Mouse (Mus musculus) intestine, postnatal 0 days (tissue): ENCODE measurements at regions not wholly inside any gene's neighbourhood (a gene's known extent, or its start where the extent isn't known, plus 50 kb on each side); places are given as distances from the start of the nearest gene placed in this dataset.
A peak's percentile ranks its signal among the peaks of the same experiment; 100 is the strongest.

ENCODE experiments used
- ATAC-seq: fragments of 200-750 bp; cut with Nextera tagmentation; 2 replicates; pipeline ENCODE4 v1.8.0; 2017; ENCODE audit warnings: mild to moderate bottlenecking, moderate TSS enrichment, moderate library complexity
- H3K27ac ChIP-seq: fragments of 300-500 bp; sonication (generic); 2 replicates; pipeline ENCODE4 v1.5.1; 2014; ENCODE audit warnings: mild to moderate bottlenecking, low read depth, low read length, moderate library complexity
- H3K27me3 ChIP-seq: fragments of 300-500 bp; sonication (generic); replicated peaks from 2 replicates; pipeline ENCODE4 v1.6.1; 2014; ENCODE audit warnings: low read length, mixed read lengths; ENCODE audit not compliant: control insufficient read depth, insufficient read depth
- H3K36me3 ChIP-seq: fragments of 300-500 bp; sonication (generic); 2 replicates; pipeline ENCODE4 v1.6.1; 2014; ENCODE audit warnings: mild to moderate bottlenecking, moderate library complexity; ENCODE audit not compliant: control insufficient read depth, insufficient read depth
- H3K4me1 ChIP-seq: fragments of 300-500 bp; sonication (generic); replicated peaks from 2 replicates; pipeline ENCODE4 v1.6.1; 2014; ENCODE audit warnings: antibody characterized with exemption, low read length, mixed read lengths; ENCODE audit not compliant: control insufficient read depth, insufficient read depth
- H3K4me2 ChIP-seq: fragments of 300-500 bp; sonication (generic); replicated peaks from 2 replicates; pipeline ENCODE4 v1.6.1; 2014; ENCODE audit warnings: low read depth, mild to moderate bottlenecking, moderate library complexity
- H3K4me3 ChIP-seq: fragments of 300-500 bp; sonication (generic); 2 replicates; pipeline ENCODE4 v1.5.1; 2014; ENCODE audit warnings: low read depth, low read length
- H3K9ac ChIP-seq: fragments of 300-500 bp; sonication (generic); 2 replicates; pipeline ENCODE4 v1.6.1; 2014; ENCODE audit warnings: mild to moderate bottlenecking, low read depth, low read length
- H3K9me3 ChIP-seq: fragments of 300-500 bp; sonication (generic); 2 replicates; pipeline ENCODE4 v1.6.1; 2016; ENCODE audit warnings: mixed run types; ENCODE audit not compliant: control insufficient read depth
- CTCF ChIP-seq: sonication (generic); IDR thresholded peaks from 2 replicates; pipeline ENCODE4 v1.5.1; 2016; ENCODE audit warnings: low read depth, mild to moderate bottlenecking, control low read depth, antibody characterized with exemption, moderate library complexity
- WGBS: fragments of 180-500 bp; shearing (Covaris S2); extraction: QIAGEN DNeasy Blood & Tissue Kit; methylation state at CpG from one replicate; pipeline ENCODE4 v1.1.7; 2014; 5-methylcytosine and 5-hydroxymethylcytosine counted together

DNA sequence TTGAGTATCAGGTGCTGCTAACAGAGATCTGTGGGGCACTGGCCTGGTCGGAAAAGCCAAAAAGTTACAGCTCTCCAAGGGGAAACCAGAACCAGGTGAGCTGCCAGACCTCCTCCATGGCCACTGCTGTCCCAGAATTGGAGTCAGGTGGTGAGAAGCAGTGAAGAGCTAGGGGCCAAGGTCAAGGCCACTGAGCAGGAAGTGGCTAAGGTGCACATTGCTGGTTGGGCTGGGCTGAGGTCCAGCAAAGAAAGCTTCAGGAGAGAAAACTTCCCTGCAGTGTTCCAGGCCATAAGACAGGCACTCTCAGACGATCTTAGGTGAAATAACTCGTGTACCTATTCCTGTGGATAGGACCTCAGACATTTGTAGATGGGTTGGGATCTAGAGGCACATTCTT, 171.4 kb downstream of the Olfr1505 start:
- Histone ChIP-seq H3K36me3 (no peaks in the 10 kb centered on the region), H3K4me3 (no peak overlapping the region), H3K9me3 (no peaks in the 10 kb centered on the region), H3K27me3 (no peaks in the 10 kb centered on the region), H3K27ac (no peak overlapping the region), H3K9ac (no peak overlapping the region), H3K4me2 (no peak overlapping the region), H3K4me1 (no peaks in the 10 kb centered on the region)
- 73% methylated on average over 3 of the region's 3 CpGs for WGBS
- no peak for ATAC-seq
- TF ChIP-seq CTCF = no peak

DNA sequence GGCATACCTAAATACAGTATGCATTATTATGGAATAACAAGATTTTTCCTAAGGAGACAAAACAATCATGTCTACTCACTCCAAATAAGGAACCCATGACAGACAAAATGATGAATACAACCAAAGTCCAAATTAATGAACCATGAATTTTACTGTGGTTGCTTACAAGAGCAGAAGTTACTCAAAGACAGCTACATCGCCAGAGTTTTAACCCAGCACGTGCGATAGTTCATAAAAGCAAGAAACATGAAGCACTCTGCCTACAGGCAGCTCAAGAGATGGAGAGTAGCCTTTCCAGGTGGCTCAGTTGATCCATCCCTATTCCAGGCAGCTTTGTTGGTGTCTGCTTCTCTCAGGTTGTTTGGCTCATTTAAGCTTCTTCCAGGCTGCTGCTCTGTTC, 176.8 kb downstream of the Olfr1505 start:
- no peak for TF ChIP-seq CTCF
- 93% methylated on average over 3 of the region's 3 CpGs for WGBS
- Histone ChIP-seq H3K36me3 (no peaks in the 10 kb centered on the region), H3K4me3 (no peak overlapping the region), H3K27me3 (no peaks in the 10 kb centered on the region), H3K9ac (no peak overlapping the region), H3K4me1 (no peaks in the 10 kb centered on the region), H3K4me2 (no peak overlapping the region), H3K9me3 (no peaks in the 10 kb centered on the region), H3K27ac (no peak overlapping the region)
- ATAC-seq = no peak

DNA sequence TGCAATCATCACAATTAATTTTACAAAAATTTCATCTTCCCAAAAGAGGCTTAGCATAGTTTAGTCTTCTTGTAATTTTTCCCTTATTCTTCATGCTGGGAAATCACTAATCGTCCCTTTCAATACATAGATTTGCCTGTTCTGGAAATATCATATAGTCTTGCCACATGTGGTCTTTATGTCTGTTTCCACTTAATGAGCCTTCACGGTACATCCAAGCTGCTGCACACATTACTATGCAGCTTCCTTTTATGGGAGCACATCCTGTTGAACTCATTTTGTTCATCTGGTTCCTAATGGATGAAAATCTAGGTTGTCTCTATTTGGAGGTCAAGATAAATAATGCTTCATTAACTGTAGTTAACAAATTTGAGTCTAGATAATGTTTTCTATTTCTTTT, 180.9 kb downstream of the Olfr1505 start:
- no peak for ATAC-seq
- no peak for TF ChIP-seq CTCF
- no peak overlapping the region for H3K4me2 ChIP-seq
- H3K9me3 ChIP-seq = no peaks in the 10 kb centered on the region
- H3K9ac ChIP-seq = no peak overlapping the region
- no peaks in the 10 kb centered on the region for H3K27me3 ChIP-seq
- no peak overlapping the region for H3K27ac ChIP-seq
- WGBS = 68% methylated on average over 2 of the region's 2 CpGs
- H3K36me3 ChIP-seq = no peaks in the 10 kb centered on the region
- H3K4me1 ChIP-seq = no peaks in the 10 kb centered on the region
- H3K4me3 ChIP-seq = no peak overlapping the region

DNA sequence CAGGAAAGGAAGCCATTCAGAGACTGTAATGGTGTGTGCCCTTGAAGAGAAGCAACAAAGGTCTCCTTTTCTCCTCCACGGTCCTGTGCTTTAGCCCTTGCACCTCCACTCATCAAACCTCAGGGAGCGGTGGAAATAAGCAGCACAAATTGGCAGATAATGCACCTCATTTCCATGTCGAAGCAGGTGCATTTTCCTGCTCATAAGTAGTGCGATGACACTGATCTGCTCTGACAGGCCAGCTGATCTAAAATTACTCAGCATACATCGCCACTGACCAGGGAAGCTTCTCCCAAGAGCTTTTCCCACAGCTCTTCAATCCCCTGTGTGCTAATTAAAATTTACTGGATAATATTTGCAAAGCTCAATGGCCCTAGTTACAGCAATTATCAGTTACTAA, 182.9 kb downstream of the Olfr1505 start:
- Histone ChIP-seq H3K4me3 (no peak overlapping the region), H3K27me3 (no peaks in the 10 kb centered on the region), H3K4me2 (no peak overlapping the region), H3K27ac (no peak overlapping the region), H3K9me3 (no peaks in the 10 kb centered on the region), H3K9ac (no peak overlapping the region), H3K4me1 (no peaks in the 10 kb centered on the region), H3K36me3 (no peaks in the 10 kb centered on the region)
- ATAC-seq = no peak
- WGBS = 80% methylated on average over 5 of the region's 5 CpGs
- no peak for TF ChIP-seq CTCF

DNA sequence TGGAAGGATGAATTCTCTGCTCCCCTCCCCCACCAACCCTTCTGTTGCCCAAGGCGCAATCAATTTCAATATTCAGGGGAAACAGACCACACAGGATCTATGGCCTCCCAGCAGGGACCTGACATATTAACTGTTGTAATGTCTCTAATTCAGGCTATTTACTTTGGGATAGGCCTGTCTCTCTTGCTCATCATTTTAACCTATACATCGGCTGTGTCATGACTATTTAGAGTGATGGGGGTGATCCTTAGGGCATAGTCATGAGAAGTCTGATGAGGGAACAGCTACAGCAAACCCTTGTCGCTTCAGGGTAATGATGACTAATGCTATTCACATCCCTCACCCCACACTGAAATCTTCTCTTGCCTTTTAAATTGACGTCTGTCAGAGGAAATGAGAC, 195.8 kb downstream of the Olfr1505 start:
- WGBS = 69% methylated on average over 4 of the region's 4 CpGs
- H3K36me3 ChIP-seq = no peaks in the 10 kb centered on the region
- no peak for TF ChIP-seq CTCF
- H3K27me3 ChIP-seq = no peaks in the 10 kb centered on the region
- H3K9me3 ChIP-seq = no peaks in the 10 kb centered on the region
- no peak for ATAC-seq
- H3K4me3 ChIP-seq = no peak overlapping the region
- H3K4me1 ChIP-seq = no peaks in the 10 kb centered on the region
- H3K4me2 ChIP-seq = no peak overlapping the region
- no peak overlapping the region for H3K9ac ChIP-seq
- H3K27ac ChIP-seq = no peak overlapping the region

DNA sequence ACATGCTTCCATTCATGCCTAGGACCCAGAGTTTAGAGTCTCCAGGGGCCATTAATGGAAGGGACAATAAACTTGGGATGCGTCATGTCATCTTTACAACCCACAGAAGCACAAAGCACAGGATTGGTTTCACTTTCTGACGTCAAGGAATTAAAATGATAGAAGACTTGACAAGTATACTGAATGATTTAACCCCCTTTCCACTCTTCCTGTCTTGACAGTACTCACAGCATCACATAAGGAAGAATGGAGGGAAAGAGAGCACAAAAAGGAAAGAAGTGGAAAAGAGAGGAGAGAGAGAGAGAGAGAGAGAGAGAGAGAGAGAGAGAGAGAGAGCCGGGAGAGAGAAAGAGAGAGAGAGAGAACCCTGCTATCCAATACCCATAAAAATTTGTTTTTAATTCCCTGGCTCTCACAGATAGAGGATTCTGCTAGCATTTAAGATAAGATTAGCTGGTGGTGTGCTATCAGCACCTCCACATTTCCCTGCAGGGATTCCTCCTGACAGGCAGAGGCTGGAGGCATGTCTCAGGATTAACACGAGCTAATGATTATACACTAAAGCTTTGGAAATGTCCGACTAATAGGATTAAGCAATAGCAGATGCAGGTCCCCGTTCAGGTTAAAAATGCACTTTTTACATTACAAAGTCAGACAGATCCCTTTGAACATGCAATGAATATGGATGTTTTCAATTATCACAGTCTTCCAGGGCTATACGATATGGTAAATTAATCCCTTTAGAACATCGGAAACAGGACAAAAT, 210.2 kb downstream of the Olfr1505 start:
- 19% methylated on average over 8 of the region's 8 CpGs for WGBS
- H3K9ac ChIP-seq = no peak overlapping the region

More for the DNA sequence above, 210.2 kb downstream of the Olfr1505 start:
- Histone ChIP-seq H3K27ac (no peak overlapping the region), H3K27me3 (no peaks in the 10 kb centered on the region), H3K4me3 (no peak overlapping the region), H3K36me3 (no peaks in the 10 kb centered on the region), H3K4me2 (peak overlapping the region; percentile 32), H3K9me3 (no peaks in the 10 kb centered on the region), H3K4me1 (no peaks in the 10 kb centered on the region)
- TF ChIP-seq CTCF = no peak
- no peak for ATAC-seq
